Mouse (Mus musculus) midbrain, embryonic 15.5 days (tissue): ENCODE results near the gene Rap1gap. TPM values are rescaled to one million over a fixed set of nuclear protein-coding genes. Genes with fewer than 3 reads are reported as not detected.
A peak's percentile ranks its signal among the peaks of the same experiment; 100 is the strongest.

ENCODE experiments used
- ATAC-seq: fragments of 200-750 bp; cut with Nextera tagmentation; replicated peaks from 2 replicates; pipeline ENCODE4 v1.8.0; 2017; ENCODE audit warnings: moderate TSS enrichment
- H3K27ac ChIP-seq: fragments of 300-500 bp; sonication (generic); 2 replicates; pipeline ENCODE4 v1.5.1; 2015; ENCODE audit warnings: mild to moderate bottlenecking, inconsistent platforms
- H3K27me3 ChIP-seq: fragments of 300-500 bp; sonication (generic); replicated peaks from 2 replicates; pipeline ENCODE4 v1.6.1; 2015; ENCODE audit warnings: inconsistent platforms
- H3K36me3 ChIP-seq: fragments of 300-500 bp; sonication (generic); replicated peaks from 2 replicates; pipeline ENCODE4 v1.6.1; 2015; ENCODE audit warnings: inconsistent platforms
- H3K4me1 ChIP-seq: fragments of 300-500 bp; sonication (generic); 2 replicates; pipeline ENCODE4 v1.6.1; 2015; ENCODE audit warnings: inconsistent platforms
- H3K4me2 ChIP-seq: fragments of 300-500 bp; sonication (generic); 2 replicates; pipeline ENCODE4 v1.6.1; 2015; ENCODE audit warnings: inconsistent platforms, mild to moderate bottlenecking, moderate library complexity
- H3K4me3 ChIP-seq: fragments of 300-500 bp; sonication (generic); 2 replicates; pipeline ENCODE4 v1.5.1; 2015; ENCODE audit warnings: mild to moderate bottlenecking, inconsistent platforms
- H3K9ac ChIP-seq: fragments of 300-500 bp; sonication (generic); 2 replicates; pipeline ENCODE4 v1.6.1; 2015; ENCODE audit warnings: mild to moderate bottlenecking, inconsistent platforms
- H3K9me3 ChIP-seq: fragments of 300-500 bp; sonication (generic); 2 replicates; pipeline ENCODE4 v1.6.1; 2016; ENCODE audit warnings: inconsistent platforms
- WGBS: fragments of 180-500 bp; shearing (Covaris S2); methylation state at CpG from one replicate; pipeline ENCODE4 v1.1.7; 2015; ENCODE audit warnings: mixed read lengths; 5-methylcytosine and 5-hydroxymethylcytosine counted together
- polyA plus RNA-seq: library from polyadenylated mRNA; unstranded; fragments of >200 nt; fragmentation: Nextera tagmentation; extraction: Ambion mirVana; gene quantifications from 2 replicates; pipeline ENCODE4 v1.2.1, GENCODE M21; 2015

Rap1gap gene
- polyA plus RNA-seq, 1 experiment from 2014 or later, result 88.1 TPM

DNA sequence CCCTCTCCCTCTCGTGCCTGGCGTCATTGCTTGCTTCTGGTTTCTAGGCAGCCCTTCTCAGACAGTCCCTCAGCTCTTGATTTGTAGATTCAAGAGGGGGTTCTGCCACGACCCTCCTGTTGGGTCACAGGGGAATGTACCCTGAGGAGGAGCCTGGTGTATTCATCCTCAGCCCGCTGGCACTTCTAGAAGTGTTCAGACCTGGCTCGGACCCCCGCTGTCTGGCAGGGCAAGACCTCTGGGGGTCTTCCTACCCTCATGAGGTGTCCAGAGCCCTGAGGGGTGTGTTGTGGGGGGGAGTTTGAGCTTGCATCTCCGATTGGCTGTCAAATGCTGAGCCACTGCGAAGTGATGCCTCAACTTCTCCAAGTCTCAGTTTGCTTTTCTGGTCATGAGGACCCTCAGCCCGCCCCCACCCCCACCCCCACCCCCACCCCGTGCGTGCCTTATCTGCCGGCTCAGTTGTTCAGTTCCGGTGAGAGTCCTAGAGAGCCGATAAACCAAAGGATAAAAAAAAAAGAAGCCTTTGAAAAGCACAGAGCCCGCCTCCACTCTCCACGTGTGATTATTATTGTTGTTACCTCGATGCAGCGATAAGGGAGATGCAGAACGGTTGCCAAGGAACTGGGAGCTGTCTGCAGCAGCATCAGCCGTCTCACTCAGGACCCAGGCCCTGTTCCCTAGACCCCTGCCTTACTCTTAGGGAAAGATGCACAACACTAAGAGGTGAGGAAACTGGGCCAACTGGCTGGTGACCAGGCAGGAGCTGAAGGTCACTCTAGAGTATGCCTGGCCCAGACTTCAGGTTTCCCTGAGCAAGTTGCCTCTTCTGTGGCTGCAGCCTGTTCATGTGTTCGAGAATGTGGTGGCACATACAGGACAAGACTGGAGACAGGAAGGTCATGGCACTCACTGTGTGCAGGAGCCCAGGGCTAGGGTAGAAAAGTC is 35.0 kb downstream of the Rap1gap start:
- H3K27ac ChIP-seq, result no peak overlapping the region
- peaks cover 25% of the 10 kb centered on the region for H3K4me1 ChIP-seq
- no peak overlapping the region for H3K4me2 ChIP-seq
- no peaks in the 10 kb centered on the region for H3K9me3 ChIP-seq
- no peak overlapping the region for H3K9ac ChIP-seq
- no peaks in the 10 kb centered on the region for H3K36me3 ChIP-seq
- WGBS, result 49% methylated on average over 21 of the region's 21 CpGs
- no peak for ATAC-seq
- H3K27me3 ChIP-seq, result no peaks in the 10 kb centered on the region
- H3K4me3 ChIP-seq, result no peak overlapping the region

DNA sequence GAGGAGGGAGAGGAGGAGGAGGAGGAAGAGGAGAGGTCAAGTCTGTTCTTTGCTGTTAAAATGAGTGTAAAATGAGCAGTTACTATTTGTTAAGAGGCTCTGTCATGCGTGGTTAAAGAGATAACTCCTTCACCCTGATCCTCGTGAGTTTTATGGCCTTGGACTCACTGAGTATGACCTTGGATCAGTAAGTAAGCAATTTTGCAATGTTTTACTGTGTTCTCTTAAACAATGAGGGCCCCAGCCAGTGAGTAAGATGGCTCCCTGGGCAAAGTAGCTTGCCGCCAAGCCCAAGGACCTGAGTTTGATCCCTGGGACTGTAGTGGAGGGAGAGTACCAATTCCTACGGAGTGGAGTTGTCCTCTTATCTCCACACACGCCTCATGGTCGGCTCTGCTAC is 36.4 kb downstream of the Rap1gap start:
- Histone ChIP-seq H3K9me3 (no peaks in the 10 kb centered on the region), H3K27me3 (no peaks in the 10 kb centered on the region), H3K4me1 (peaks cover 22% of the 10 kb centered on the region), H3K4me3 (no peak overlapping the region), H3K36me3 (no peaks in the 10 kb centered on the region), H3K27ac (no peak overlapping the region), H3K9ac (no peak overlapping the region), H3K4me2 (no peak overlapping the region)
- no peak for ATAC-seq
- WGBS, result 60% methylated on average over 6 of the region's 6 CpGs

GRCm38 (mm10) chr4:137703077-137703476 is 38.6 kb downstream of the Rap1gap start:
- H3K4me3 ChIP-seq, result no peak overlapping the region
- H3K27ac ChIP-seq, result no peak overlapping the region
- H3K9ac ChIP-seq, result no peak overlapping the region
- ATAC-seq, result no peak
- 94% methylated on average over 5 of the region's 5 CpGs for WGBS
- H3K36me3 ChIP-seq, result no peaks in the 10 kb centered on the region
- peaks cover 37% of the 10 kb centered on the region for H3K4me1 ChIP-seq
- H3K4me2 ChIP-seq, result no peak overlapping the region
- H3K27me3 ChIP-seq, result no peaks in the 10 kb centered on the region
- no peaks in the 10 kb centered on the region for H3K9me3 ChIP-seq

- Histone ChIP-seq H3K27me3 (no peaks in the 10 kb centered on the region), H3K4me3 (no peak overlapping the region), H3K36me3 (no peaks in the 10 kb centered on the region), H3K27ac (no peak overlapping the region), H3K9me3 (no peaks in the 10 kb centered on the region), H3K4me2 (no peak overlapping the region), H3K9ac (no peak overlapping the region), H3K4me1 (peaks cover 37% of the 10 kb centered on the region)
- WGBS, result 35% methylated on average over 2 of the region's 2 CpGs
- ATAC-seq, result no peak
These were observed 40.0 kb downstream of the Rap1gap start for GRCm38 (mm10) chr4:137704561-137704960.

- Histone ChIP-seq H3K4me2 (no peak overlapping the region), H3K4me3 (no peak overlapping the region), H3K9me3 (no peaks in the 10 kb centered on the region), H3K36me3 (no peaks in the 10 kb centered on the region), H3K4me1 (peaks cover 34% of the 10 kb centered on the region), H3K27me3 (no peaks in the 10 kb centered on the region), H3K9ac (no peak overlapping the region), H3K27ac (no peak overlapping the region)
- ATAC-seq, result no peak
- WGBS, result 82% methylated on average over 5 of the region's 5 CpGs
These were observed 40.9 kb downstream of the Rap1gap start for GRCm38 (mm10) chr4:137705379-137705778.

DNA sequence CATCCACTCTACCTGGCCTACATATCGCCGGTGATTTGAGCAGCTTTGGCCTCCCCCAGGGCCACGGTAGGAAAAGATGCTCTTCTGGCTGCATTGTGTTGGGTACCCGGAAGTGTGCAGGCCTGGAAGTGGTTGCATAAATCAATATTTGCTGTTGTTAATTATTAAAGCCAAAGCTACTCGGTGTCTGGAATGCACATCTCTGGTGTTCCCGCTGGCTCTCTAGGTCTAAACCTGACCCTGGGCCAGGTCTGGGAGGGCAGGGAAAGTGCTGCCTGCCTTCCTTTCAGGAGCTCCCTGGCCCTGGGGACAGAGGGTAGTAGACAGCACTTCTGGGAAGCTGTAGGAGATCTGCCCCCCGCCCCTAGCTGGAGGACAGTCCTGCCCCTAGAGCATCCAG is 42.0 kb downstream of the Rap1gap start:
- WGBS, result 70% methylated on average over 7 of the region's 7 CpGs

GRCm38 (mm10) chr4:137707216-137707990 is 42.9 kb downstream of the Rap1gap start:
- Histone ChIP-seq H3K36me3 (no peaks in the 10 kb centered on the region), H3K4me3 (peak overlapping the region; percentile 57), H3K27me3 (no peaks in the 10 kb centered on the region), H3K4me1 (peaks cover 34% of the 10 kb centered on the region), H3K9me3 (no peaks in the 10 kb centered on the region), H3K4me2 (peak overlapping the region; percentile 85), H3K27ac (0 out of 2 replicates have a peak overlapping the region, but pooled peaks have one; percentile 20), H3K9ac (peak overlapping the region; percentile 64)
- WGBS, result 3% methylated on average over 49 of the region's 52 CpGs
- peak; percentile 78 for ATAC-seq

More for the DNA sequence above, 42.0 kb downstream of the Rap1gap start:
- no peaks in the 10 kb centered on the region for H3K27me3 ChIP-seq
- peak overlapping the region; percentile 85; the same call in 1 of the 2 replicates for H3K4me2 ChIP-seq
- 0 out of 2 replicates have a peak overlapping the region, but pooled peaks have one; percentile 20 for H3K27ac ChIP-seq
- H3K36me3 ChIP-seq, result no peaks in the 10 kb centered on the region
- no peak overlapping the region for H3K9ac ChIP-seq
- peaks cover 34% of the 10 kb centered on the region for H3K4me1 ChIP-seq
- H3K4me3 ChIP-seq, result no peak overlapping the region
- ATAC-seq, result 0 out of 2 replicates have a peak, but pooled peaks have one; percentile 18
- no peaks in the 10 kb centered on the region for H3K9me3 ChIP-seq

GRCm38 (mm10) chr4:137712963-137713362 is 48.4 kb downstream of the Rap1gap start:
- Histone ChIP-seq H3K27me3 (no peaks in the 10 kb centered on the region), H3K4me3 (no peak overlapping the region), H3K36me3 (no peaks in the 10 kb centered on the region), H3K4me2 (no peak overlapping the region), H3K9me3 (no peaks in the 10 kb centered on the region), H3K4me1 (peaks cover 17% of the 10 kb centered on the region), H3K27ac (no peak overlapping the region), H3K9ac (no peak overlapping the region)
- 90% methylated on average over 13 of the region's 13 CpGs for WGBS
- ATAC-seq, result no peak

- ATAC-seq, result no peak
- 54% methylated on average over 8 of the region's 8 CpGs for WGBS
These were observed 49.6 kb downstream of the Rap1gap start for GRCm38 (mm10) chr4:137714020-137714624.

GRCm38 (mm10) chr4:137717005-137717404 is 52.5 kb downstream of the Rap1gap start:
- no peak overlapping the region for H3K9ac ChIP-seq
- H3K27ac ChIP-seq, result no peak overlapping the region
- H3K4me3 ChIP-seq, result no peak overlapping the region
- H3K27me3 ChIP-seq, result no peaks in the 10 kb centered on the region
- H3K4me2 ChIP-seq, result no peak overlapping the region
- no peak for ATAC-seq
- H3K4me1 ChIP-seq, result peaks cover 15% of the 10 kb centered on the region
- no peaks in the 10 kb centered on the region for H3K9me3 ChIP-seq
- WGBS, result 64% methylated on average over 7 of the region's 7 CpGs
- no peaks in the 10 kb centered on the region for H3K36me3 ChIP-seq

More at GRCm38 (mm10) chr4:137714020-137714624, 49.6 kb downstream of the Rap1gap start:
- H3K4me3 ChIP-seq, result no peak overlapping the region
- no peak overlapping the region for H3K9ac ChIP-seq
- no peak overlapping the region for H3K27ac ChIP-seq
- peaks cover 13% of the 10 kb centered on the region for H3K4me1 ChIP-seq
- H3K4me2 ChIP-seq, result no peak overlapping the region
- H3K36me3 ChIP-seq, result no peaks in the 10 kb centered on the region
- no peaks in the 10 kb centered on the region for H3K27me3 ChIP-seq
- no peaks in the 10 kb centered on the region for H3K9me3 ChIP-seq

DNA sequence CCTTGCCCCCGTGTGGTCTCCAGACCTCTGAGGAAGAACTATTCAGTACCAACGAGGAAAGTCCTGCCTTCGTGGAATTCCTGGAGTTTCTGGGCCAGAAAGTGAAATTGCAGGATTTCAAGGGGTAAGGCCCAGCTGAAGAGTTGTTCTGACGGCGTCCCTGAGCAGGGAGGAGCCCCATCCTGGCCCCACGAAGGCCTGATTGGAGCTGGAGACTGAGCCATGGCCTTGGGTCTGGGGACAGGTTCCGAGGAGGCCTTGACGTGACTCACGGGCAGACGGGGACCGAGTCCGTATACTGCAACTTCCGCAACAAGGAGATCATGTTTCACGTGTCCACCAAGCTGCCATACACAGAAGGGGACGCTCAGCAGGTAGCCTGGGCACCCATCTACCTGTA is 53.1 kb downstream of the Rap1gap start:
- H3K4me1 ChIP-seq, result peaks cover 19% of the 10 kb centered on the region
- no peaks in the 10 kb centered on the region for H3K36me3 ChIP-seq
- WGBS, result 71% methylated on average over 15 of the region's 15 CpGs
- no peak overlapping the region for H3K4me2 ChIP-seq
- H3K9me3 ChIP-seq, result no peaks in the 10 kb centered on the region
- H3K4me3 ChIP-seq, result no peak overlapping the region
- no peak overlapping the region for H3K9ac ChIP-seq
- no peak overlapping the region for H3K27ac ChIP-seq
- H3K27me3 ChIP-seq, result no peaks in the 10 kb centered on the region
- ATAC-seq, result no peak
